8 mouse cellular contexts compared by ENCODE assay signal in genomic region chr16:13818560-13819393, GRCm38 (mm10). TPM values are rescaled to one million over a fixed set of nuclear protein-coding genes. Genes with fewer than 3 reads are reported as not detected.
DNase-seq lines count a peak whose midpoint lies in the region; ATAC-seq lines count a peak whose summit lies in the region.

TSS of gene Ntan1 (plus strand) at chr16:13818845.

- peak within 1 kb of the TSS; percentile 96 for H3K27ac ChIP-seq in hindbrain, embryonic 16.5 days (ENCODE audit: low read depth, low read length)
- H3K27ac ChIP-seq in macrophage: peak within 1 kb of the TSS; percentile 71

- peak; percentile 81 for DNase-seq in WW6 (ENCODE audit: low read depth, low spot score)
- peak; percentile 90 to 98 for DNase-seq in cerebellum, postnatal 4 days (ENCODE audit: low spot score in 2 of 2)
- peak; percentile 97 for DNase-seq in gastrocnemius, adult 18-20 months (ENCODE audit: low spot score)
- DNase-seq in left cerebral cortex, adult 18-20 months (ENCODE audit: low spot score in 2 of 2): peak; percentile 95 to 96
- DNase-seq in right cerebral cortex, adult 18-20 months: peak; percentile 97
- DNase-seq in urinary bladder, postnatal 10 days (ENCODE audit: low spot score): peak; percentile 83

- peaks cover 10% of the 10 kb centered on the region for H3K4me1 ChIP-seq in hindbrain, embryonic 16.5 days (ENCODE audit: control insufficient read depth, insufficient read depth, low read depth, low read length)

- under 1% methylated on average over 58 of the region's 58 CpGs for WGBS in hindbrain, embryonic 16.5 days
- under 1% methylated on average over 47 of the region's 58 CpGs for WGBS in macrophage (ENCODE audit: missing documents)

- peaks cover 42% of the 10 kb centered on the region; the same call in 1 of the 2 replicates for H3K79me2 ChIP-seq in macrophage (ENCODE audit: inconsistent target)

- peak within 1 kb of the TSS; percentile 70 for H3K4me2 ChIP-seq in hindbrain, embryonic 16.5 days (ENCODE audit: low read length)

- no peaks in the 10 kb centered on the region for H3K27me3 ChIP-seq in hindbrain, embryonic 16.5 days (replicated peaks; ENCODE audit: control insufficient read depth, insufficient read depth, low read length)

- H3K9me3 ChIP-seq in hindbrain, embryonic 16.5 days (ENCODE audit: control insufficient read depth, low read length): no peaks in the 10 kb centered on the region

- peak; percentile 96 for ATAC-seq in hindbrain, embryonic 16.5 days

- H3K9ac ChIP-seq in hindbrain, embryonic 16.5 days (ENCODE audit: low read depth, low read length): peak within 1 kb of the TSS; percentile 77

- H3K4me3 ChIP-seq in hindbrain, embryonic 16.5 days (ENCODE audit: low read length): peak within 1 kb of the TSS; percentile 59
- H3K4me3 ChIP-seq in macrophage (ENCODE audit: inconsistent target): peak within 1 kb of the TSS; percentile 85

- H3K36me3 ChIP-seq in hindbrain, embryonic 16.5 days (ENCODE audit: control insufficient read depth, insufficient read depth, low read length): peaks cover 6% of the 10 kb centered on the region
- peaks cover 7% of the 10 kb centered on the region for H3K36me3 ChIP-seq in macrophage (ENCODE audit: inconsistent target)

RNA-seq across cellular contexts. Expression of gene Ntan1, which starts in this region (rescaled TPM):
- total RNA-seq in gastrocnemius, adult 18-20 months (2021): 10 to 100 TPM; 40.2 to 43.4 TPM
- 204 and 217 TPM in 2 replicates for polyA plus RNA-seq in hindbrain, embryonic 16.5 days (2015; fragmentation: Nextera tagmentation; extraction: Ambion mirVana)
- total RNA-seq in left cerebral cortex, adult 18-20 months (2021): 100 to 1,000 TPM in 1 of 2 experiments, 10 to 100 TPM in 1; 96.8 to 109 TPM
- 10 to 100 TPM; 10.9 to 81.3 (median 50.3) TPM for total RNA-seq in macrophage (2018; cell fraction: chromatin; rRNA removed)
- 10 to 100 TPM; 42.4 to 59.8 (median 48.6) TPM for total RNA-seq in macrophage (2018; cell fraction: cytosol; rRNA removed)
- 10 to 100 TPM in 25 of 26 experiments, 1 to 10 TPM in 1; 8.9 to 45.2 (median 28.5) TPM for total RNA-seq in macrophage (2018; cell fraction: nucleus; rRNA removed)
- polyA plus RNA-seq in macrophage (2018): 50.1 to 64.2 TPM (median 59.1 TPM) in 3 replicates

Comparison
In these comparisons a context has a peak if more than half of its experiments do, and no peak if none do; other contexts are left out.
1. Peak in every context shown above with its lines: DNase-seq, ATAC-seq, H3K4me3 ChIP-seq and H3K27ac ChIP-seq.